Mouse (Mus musculus) myocyte (in vitro differentiated cells): ENCODE measurements around the gene Gpr87.

Experiments used
- E2F4 ChIP-seq: IDR thresholded peaks from one replicate; pipeline ENCODE4 v1.6.1; 2011; ENCODE audit warnings: mild to moderate bottlenecking, control low read depth, moderate library complexity; ENCODE audit not compliant: insufficient read depth
- MAX ChIP-seq: IDR thresholded peaks from one replicate; pipeline ENCODE4 v1.6.1; 2011; ENCODE audit warnings: low read depth, mild to moderate bottlenecking, control low read depth
- MYOD1 ChIP-seq, 3 experiments: IDR thresholded peaks; one replicate each; pipeline ENCODE4 v1.6.1; 2011; ENCODE audit warnings: control low read depth in 2 of 3, low read depth in 2 of 3, mild to moderate bottlenecking in 2 of 3, moderate library complexity in 1 of 3; ENCODE audit not compliant: insufficient read length in 2 of 3, control insufficient read depth in 1 of 3
- POLR2A ChIP-seq: IDR thresholded peaks from one replicate; pipeline ENCODE4 v1.6.1; 2011; ENCODE audit warnings: low read depth, mild to moderate bottlenecking, control low read depth, moderate library complexity; ENCODE audit not compliant: insufficient read length
- POLR2AphosphoS2 ChIP-seq: IDR thresholded peaks from one replicate; pipeline ENCODE4 v1.6.1; 2011; ENCODE audit warnings: low read depth, control low read depth; ENCODE audit not compliant: insufficient read length
- TCF12 ChIP-seq: IDR thresholded peaks from one replicate; pipeline ENCODE4 v1.6.1; 2011; ENCODE audit warnings: mild to moderate bottlenecking, control low read depth; ENCODE audit not compliant: poor library complexity, insufficient read depth, severe bottlenecking
- USF1 ChIP-seq: IDR thresholded peaks from one replicate; pipeline ENCODE4 v1.6.1; 2011; ENCODE audit warnings: low read depth, mild to moderate bottlenecking, control low read depth, moderate library complexity

GRCm38 (mm10) chr3:59150624-59151023 lies 44.3 kb downstream of the Gpr87 start:
- TF ChIP-seq E2F4, result no peak
- no peak for TF ChIP-seq MYOD1 (IDR thresholded peaks at IDR 0.05; ENCODE audit: control insufficient read depth in 1 of 3, insufficient read length in 2 of 3, low read depth in 2 of 3)
- no peak for TF ChIP-seq POLR2A
- TF ChIP-seq USF1, result no peak
- TF ChIP-seq TCF12, result no peak
- no peak for TF ChIP-seq MAX
- TF ChIP-seq POLR2AphosphoS2, result no peak
